Mouse (Mus musculus) heart, adult 2 months (tissue): Measurements from ENCODE around the gene Fetub.

Experiments
- CTCF ChIP-seq: fragments of 200-600 bp; IDR thresholded peaks from 2 replicates; pipeline ENCODE4 v1.8.1; 2022; ENCODE audit warnings: antibody characterized with exemption, mild to moderate bottlenecking, moderate library complexity
- EP300 ChIP-seq: fragments of 200-500 bp; IDR thresholded peaks from 2 replicates; pipeline ENCODE4 v1.6.1; 2011; ENCODE audit warnings: low read depth, low read length, control low read depth; ENCODE audit not compliant: insufficient read depth
- POLR2A ChIP-seq: fragments of 200-500 bp; IDR thresholded peaks from 2 replicates; pipeline ENCODE4 v1.6.1; 2011; ENCODE audit warnings: mild to moderate bottlenecking, low read depth, low read length, control low read depth; ENCODE audit not compliant: insufficient read depth

DNA sequence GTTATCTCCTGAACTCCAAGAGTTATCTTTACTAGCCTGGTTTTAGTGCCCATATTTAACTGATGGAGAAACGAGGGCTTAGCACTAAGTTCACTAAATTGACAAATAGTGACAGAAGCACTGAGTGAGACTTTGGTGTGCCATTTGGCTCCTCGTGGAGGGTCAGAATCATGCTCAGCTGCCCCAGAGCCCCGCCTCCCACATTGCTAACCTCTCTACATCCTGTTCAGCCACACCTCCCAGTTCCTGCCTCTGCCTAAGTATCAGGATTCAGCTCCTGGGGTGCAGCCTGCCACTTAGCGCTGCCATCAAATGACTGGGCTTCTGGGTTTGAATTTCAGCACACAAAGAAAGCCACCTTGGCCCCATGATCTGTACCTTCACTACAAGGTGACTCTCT, 32.8 kb upstream of the Fetub start:
- TF ChIP-seq EP300 (no peak), POLR2A (no peak), CTCF (no peak)
